Mouse (Mus musculus) erythroblast, embryonic 14.5 days (primary cell): ENCODE measurements around the gene Vegfd. TPM values are rescaled to one million over a fixed set of nuclear protein-coding genes. Genes with fewer than 3 reads are reported as not detected.

Source experiments
- H3K27me3 ChIP-seq: 2 replicates; pipeline ENCODE4 v1.6.1; 2012; ENCODE audit warnings: inconsistent platforms; ENCODE audit not compliant: control insufficient read depth
- H3K36me3 ChIP-seq: 2 replicates; pipeline ENCODE4 v1.6.1; 2012; ENCODE audit warnings: mild to moderate bottlenecking, inconsistent platforms; ENCODE audit not compliant: control insufficient read depth
- H3K4me1 ChIP-seq: 2 replicates; pipeline ENCODE4 v1.6.1; 2012; ENCODE audit warnings: inconsistent platforms; ENCODE audit not compliant: control insufficient read depth
- H3K4me3 ChIP-seq: replicated peaks from 2 replicates; pipeline ENCODE3; 2012; ENCODE audit warnings: moderate library complexity, mild to moderate bottlenecking, inconsistent platforms
- H3K9me3 ChIP-seq: 2 replicates; pipeline ENCODE4 v1.6.1; 2012; ENCODE audit warnings: low read length, inconsistent platforms, mixed read lengths; ENCODE audit not compliant: control insufficient read depth
- GATA1 ChIP-seq: IDR thresholded peaks from 2 replicates; pipeline ENCODE4 v1.6.1; 2012; ENCODE audit warnings: low read length, inconsistent platforms, mixed read lengths
- TAL1 ChIP-seq: IDR thresholded peaks from 3 replicates; pipeline ENCODE4 v1.6.1; 2012; ENCODE audit warnings: low read length, inconsistent platforms, mixed read lengths
- polyA plus RNA-seq: library from polyadenylated mRNA; stranded (reverse); fragments of >175 nt; gene quantifications from 2 replicates; pipeline ENCODE4 v1.2.3, GENCODE M21; 2012

The Vegfd gene
- polyA plus RNA-seq, 1 experiment: not detected

GRCm38 (mm10) chrX:164410562-164410961, 37.4 kb downstream of the Vegfd start:
- no peak for TF ChIP-seq TAL1
- no peak for TF ChIP-seq GATA1
- Histone ChIP-seq H3K4me3 (no peak overlapping the region), H3K4me1 (no peaks in the 10 kb centered on the region), H3K36me3 (no peaks in the 10 kb centered on the region), H3K27me3 (no peaks in the 10 kb centered on the region; the same call in 1 of the 2 replicates), H3K9me3 (no peaks in the 10 kb centered on the region)

GRCm38 (mm10) chrX:164416803-164417202, 43.6 kb downstream of the Vegfd start:
- no peak overlapping the region for H3K4me3 ChIP-seq
- TF ChIP-seq GATA1 (no peak), TAL1 (no peak)
- H3K4me1 ChIP-seq: peaks cover 24% of the 10 kb centered on the region

GRCm38 (mm10) chrX:164418008-164418407, 44.8 kb downstream of the Vegfd start:
- TF ChIP-seq TAL1: no peak
- TF ChIP-seq GATA1: no peak
- Histone ChIP-seq H3K9me3 (no peaks in the 10 kb centered on the region), H3K4me1 (peaks cover 32% of the 10 kb centered on the region), H3K36me3 (peaks cover 15% of the 10 kb centered on the region), H3K4me3 (no peak overlapping the region), H3K27me3 (no peaks in the 10 kb centered on the region)

More at GRCm38 (mm10) chrX:164416803-164417202, 43.6 kb downstream of the Vegfd start:
- Histone ChIP-seq H3K36me3 (peaks cover 3% of the 10 kb centered on the region), H3K27me3 (no peaks in the 10 kb centered on the region), H3K9me3 (no peaks in the 10 kb centered on the region)

DNA sequence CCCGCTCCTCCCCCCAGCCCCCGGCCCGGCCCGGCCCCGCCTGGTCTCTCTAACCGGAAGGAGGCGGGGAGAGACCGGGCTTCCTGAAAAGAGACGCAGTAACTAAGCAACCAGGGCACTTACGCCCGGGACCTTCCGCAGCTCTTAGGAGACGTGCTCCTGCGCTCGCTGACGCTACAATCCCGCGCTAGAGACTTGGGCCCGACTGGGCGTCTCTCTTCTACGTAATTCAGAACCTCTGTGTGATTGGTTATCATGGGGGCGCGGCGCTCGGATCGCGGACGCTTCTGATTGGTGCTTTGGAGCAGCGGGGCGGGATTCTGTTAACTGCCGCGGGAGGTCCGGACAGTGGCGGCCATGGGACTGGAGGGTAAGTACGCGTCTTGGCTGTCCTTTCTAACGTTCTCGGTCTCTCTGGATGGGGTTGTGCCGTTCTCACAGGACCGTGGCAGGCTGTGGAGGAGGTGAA, 46.3 kb downstream of the Vegfd start, which contains the start of gene Piga:
Gene Piga, plus strand, starts transcription at position 317 of the 469 bp plus-strand sequence.
- Histone ChIP-seq H3K4me3 (peak within 1 kb of the TSS; percentile 88), H3K27me3 (no peaks in the 10 kb centered on the region), H3K36me3 (peaks cover 29% of the 10 kb centered on the region), H3K4me1 (peaks cover 43% of the 10 kb centered on the region), H3K9me3 (no peaks in the 10 kb centered on the region)
- TF ChIP-seq TAL1 (no peak), GATA1 (no peak)

DNA sequence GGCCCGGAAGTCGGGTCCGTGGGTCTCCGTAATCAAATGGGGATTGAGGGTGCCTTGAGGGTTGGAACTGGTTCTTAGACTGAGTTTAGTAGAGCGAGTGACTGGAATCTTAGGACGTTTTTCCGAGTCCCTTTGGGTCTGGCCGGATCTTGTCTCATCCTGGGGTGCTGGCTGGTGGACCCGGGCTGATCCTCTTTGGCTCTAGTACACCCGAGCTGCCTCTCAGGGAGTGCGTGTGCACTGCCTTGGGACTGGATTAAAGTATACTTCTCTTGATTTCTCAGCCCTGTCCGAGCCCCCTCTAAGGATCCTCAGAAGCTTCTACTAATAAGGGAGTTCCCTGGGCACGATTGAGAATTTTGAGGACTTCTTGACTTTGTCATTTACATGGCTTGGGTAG, 46.8 kb downstream of the Vegfd start:
- Histone ChIP-seq H3K4me1 (peaks cover 46% of the 10 kb centered on the region), H3K4me3 (peak overlapping the region; percentile 88), H3K9me3 (no peaks in the 10 kb centered on the region), H3K36me3 (peaks cover 30% of the 10 kb centered on the region), H3K27me3 (no peaks in the 10 kb centered on the region)
- TF ChIP-seq GATA1 (no peak), TAL1 (no peak)

DNA sequence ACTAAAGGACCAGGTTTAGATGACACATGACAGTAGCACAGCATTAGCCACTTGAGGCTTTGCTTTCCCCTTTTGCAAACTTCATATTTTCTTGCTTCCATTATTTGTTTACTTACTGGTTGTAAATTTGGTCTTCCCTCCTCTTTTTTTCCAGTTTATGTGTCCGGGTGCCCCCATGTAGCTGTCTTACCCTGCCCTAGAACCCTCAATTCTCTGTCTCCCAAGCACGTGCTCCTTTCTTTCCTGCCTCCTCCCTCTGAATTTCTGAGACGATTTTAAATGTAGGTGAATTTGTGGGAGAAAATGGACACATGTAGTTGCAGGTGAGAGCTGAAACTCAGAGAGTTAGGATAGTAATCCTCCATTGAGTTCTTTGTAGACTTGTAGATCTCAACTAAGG, 47.3 kb downstream of the Vegfd start:
- Histone ChIP-seq H3K4me1 (peaks cover 52% of the 10 kb centered on the region), H3K4me3 (peak overlapping the region; percentile 88), H3K9me3 (no peaks in the 10 kb centered on the region), H3K36me3 (peaks cover 35% of the 10 kb centered on the region), H3K27me3 (no peaks in the 10 kb centered on the region)
- TF ChIP-seq TAL1 (no peak), GATA1 (no peak)

GRCm38 (mm10) chrX:164424821-164425220, 51.6 kb downstream of the Vegfd start:
- Histone ChIP-seq H3K36me3 (peaks cover 77% of the 10 kb centered on the region), H3K4me1 (peaks cover 52% of the 10 kb centered on the region), H3K4me3 (peak overlapping the region; percentile 37), H3K9me3 (no peaks in the 10 kb centered on the region), H3K27me3 (no peaks in the 10 kb centered on the region)
- TF ChIP-seq TAL1 (no peak), GATA1 (peak; percentile 5; the same call in 1 of the 2 replicates)

GRCm38 (mm10) chrX:164427295-164427694, 54.1 kb downstream of the Vegfd start:
- Histone ChIP-seq H3K4me1 (peaks cover 42% of the 10 kb centered on the region), H3K36me3 (peaks cover 94% of the 10 kb centered on the region), H3K4me3 (no peak overlapping the region), H3K27me3 (no peaks in the 10 kb centered on the region), H3K9me3 (no peaks in the 10 kb centered on the region)
- no peak for TF ChIP-seq GATA1
- no peak for TF ChIP-seq TAL1

DNA sequence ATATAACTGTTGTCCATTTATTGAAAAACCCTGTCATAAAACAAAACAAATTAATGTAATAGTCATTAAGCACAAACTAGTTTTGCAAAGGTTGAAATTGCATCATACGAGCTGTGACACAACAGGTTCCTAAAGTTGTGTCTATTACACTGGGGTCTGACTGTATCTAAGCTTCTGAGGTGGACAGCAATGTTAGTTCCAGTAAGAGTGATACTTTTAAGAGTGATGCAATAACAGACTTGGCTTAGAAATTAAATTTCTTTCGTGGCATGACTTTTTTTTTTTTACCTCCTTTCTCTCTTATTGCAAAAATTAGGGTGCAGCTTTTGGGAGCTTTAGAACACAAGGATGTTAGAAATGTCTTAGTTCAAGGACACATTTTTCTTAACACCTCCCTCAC, 55.0 kb downstream of the Vegfd start:
- H3K9me3 ChIP-seq: no peaks in the 10 kb centered on the region
- H3K4me1 ChIP-seq: peaks cover 38% of the 10 kb centered on the region
- no peaks in the 10 kb centered on the region for H3K27me3 ChIP-seq
- TF ChIP-seq TAL1 (no peak), GATA1 (no peak)
- peaks cover 93% of the 10 kb centered on the region for H3K36me3 ChIP-seq
- no peak overlapping the region for H3K4me3 ChIP-seq

- Histone ChIP-seq H3K4me3 (no peak overlapping the region), H3K9me3 (no peaks in the 10 kb centered on the region), H3K4me1 (peaks cover 18% of the 10 kb centered on the region), H3K27me3 (no peaks in the 10 kb centered on the region), H3K36me3 (peaks cover 94% of the 10 kb centered on the region)
- TF ChIP-seq GATA1 (no peak), TAL1 (no peak)
These were observed 57.4 kb downstream of the Vegfd start for GRCm38 (mm10) chrX:164430621-164431020.
